Mouse (Mus musculus) megakaryocyte, embryonic 14.5 days (primary cell): ENCODE measurements around the gene Esr1. TPM values are rescaled to one million over a fixed set of nuclear protein-coding genes. Genes with fewer than 3 reads are reported as not detected.

Experiments
- H3K27me3 ChIP-seq: replicated peaks from 2 replicates; pipeline ENCODE3; 2012; ENCODE audit warnings: inconsistent platforms
- H3K36me3 ChIP-seq: replicated peaks from 2 replicates; pipeline ENCODE3; 2012; ENCODE audit warnings: low read length, inconsistent platforms, mixed read lengths
- H3K4me1 ChIP-seq: 2 replicates; pipeline ENCODE4 v1.6.1; 2012; ENCODE audit warnings: inconsistent platforms
- H3K4me3 ChIP-seq: replicated peaks from 2 replicates; pipeline ENCODE3; 2012; ENCODE audit warnings: moderate library complexity, mild to moderate bottlenecking, inconsistent platforms
- H3K9me3 ChIP-seq: 2 replicates; pipeline ENCODE4 v1.6.1; 2012; ENCODE audit warnings: inconsistent platforms
- FLI1 ChIP-seq: IDR thresholded peaks from 2 replicates; pipeline ENCODE4 v1.6.1; 2012; ENCODE audit warnings: low read length, inconsistent platforms, mixed read lengths
- GATA1 ChIP-seq: IDR thresholded peaks from 3 replicates; pipeline ENCODE4 v1.6.1; 2012; ENCODE audit warnings: mixed read lengths, low read length, inconsistent platforms, borderline replicate concordance
- polyA plus RNA-seq: library from polyadenylated mRNA; stranded (reverse); fragments of >175 nt; gene quantifications from 2 replicates; pipeline ENCODE4 v1.2.3, GENCODE M21; 2012; ENCODE audit warnings: low replicate concordance; ENCODE audit not compliant: insufficient read depth

The Esr1 gene
- polyA plus RNA-seq, 1 experiment: 0.18 TPM

GRCm38 (mm10) chr10:5008795-5009366, 397.5 kb downstream of the Esr1 start:
- Histone ChIP-seq H3K4me1 (no peaks in the 10 kb centered on the region), H3K36me3 (no peaks in the 10 kb centered on the region), H3K9me3 (no peaks in the 10 kb centered on the region), H3K27me3 (peaks cover 1% of the 10 kb centered on the region), H3K4me3 (no peak overlapping the region)
- TF ChIP-seq GATA1 (no peak), FLI1 (no peak)

GRCm38 (mm10) chr10:5012004-5012403, 400.6 kb downstream of the Esr1 start:
- H3K4me1 ChIP-seq: no peaks in the 10 kb centered on the region
- peaks cover 1% of the 10 kb centered on the region for H3K27me3 ChIP-seq
- H3K4me3 ChIP-seq: no peak overlapping the region
- H3K9me3 ChIP-seq: peaks cover 4% of the 10 kb centered on the region
- no peak for TF ChIP-seq FLI1
- no peaks in the 10 kb centered on the region for H3K36me3 ChIP-seq

DNA sequence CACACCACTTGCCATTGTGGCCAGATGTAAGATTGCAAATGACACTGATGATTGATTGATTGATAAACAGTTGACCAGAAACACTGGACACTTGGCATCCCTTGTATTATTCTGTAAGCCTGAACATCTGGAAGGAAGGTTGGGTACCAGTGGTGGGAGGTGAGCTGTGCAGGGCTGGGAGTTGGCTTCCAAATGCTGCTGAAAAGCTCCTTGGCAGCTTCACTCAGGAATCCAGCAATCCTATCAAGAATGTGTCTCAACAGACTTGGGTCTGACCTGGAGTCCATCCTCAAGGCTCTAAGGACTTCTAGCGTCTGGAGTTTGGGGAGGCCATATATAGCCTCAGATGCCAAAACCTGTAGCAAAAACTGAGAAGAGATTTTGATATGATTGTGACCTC, 403.6 kb downstream of the Esr1 start:
- Histone ChIP-seq H3K4me1 (no peaks in the 10 kb centered on the region), H3K4me3 (no peak overlapping the region), H3K36me3 (no peaks in the 10 kb centered on the region), H3K9me3 (peaks cover 4% of the 10 kb centered on the region), H3K27me3 (no peaks in the 10 kb centered on the region)
- no peak for TF ChIP-seq GATA1
- TF ChIP-seq FLI1: no peak

GRCm38 (mm10) chr10:5017148-5017547, 405.8 kb downstream of the Esr1 start:
- Histone ChIP-seq H3K36me3 (peaks cover 18% of the 10 kb centered on the region), H3K4me1 (no peaks in the 10 kb centered on the region), H3K4me3 (no peak overlapping the region), H3K27me3 (no peaks in the 10 kb centered on the region), H3K9me3 (peaks cover 4% of the 10 kb centered on the region)
- TF ChIP-seq GATA1 (no peak), FLI1 (no peak)

DNA sequence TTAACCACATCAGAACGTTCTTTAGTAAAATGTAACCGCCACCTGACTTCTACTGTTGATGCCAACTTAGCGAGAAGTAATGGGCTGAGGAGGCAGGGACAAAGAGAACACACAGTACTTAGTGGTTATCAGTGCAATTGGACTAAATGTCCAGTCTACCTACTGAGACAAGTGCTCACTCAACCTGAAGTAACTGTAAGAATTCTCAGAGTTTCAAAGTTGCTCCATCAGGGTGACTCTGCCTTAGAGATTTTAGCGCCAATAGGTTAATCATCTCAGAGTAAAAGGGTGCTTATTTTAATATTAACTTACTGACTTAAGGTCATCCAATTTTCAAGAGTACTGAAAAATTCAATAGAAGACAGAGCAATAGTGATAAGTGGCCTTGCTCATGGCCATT, 414.5 kb downstream of the Esr1 start:
- no peak overlapping the region for H3K4me3 ChIP-seq
- TF ChIP-seq FLI1 (no peak), GATA1 (no peak)
- H3K27me3 ChIP-seq: no peaks in the 10 kb centered on the region
- peaks cover 24% of the 10 kb centered on the region for H3K4me1 ChIP-seq
- peaks cover 95% of the 10 kb centered on the region for H3K36me3 ChIP-seq
- no peaks in the 10 kb centered on the region for H3K9me3 ChIP-seq

DNA sequence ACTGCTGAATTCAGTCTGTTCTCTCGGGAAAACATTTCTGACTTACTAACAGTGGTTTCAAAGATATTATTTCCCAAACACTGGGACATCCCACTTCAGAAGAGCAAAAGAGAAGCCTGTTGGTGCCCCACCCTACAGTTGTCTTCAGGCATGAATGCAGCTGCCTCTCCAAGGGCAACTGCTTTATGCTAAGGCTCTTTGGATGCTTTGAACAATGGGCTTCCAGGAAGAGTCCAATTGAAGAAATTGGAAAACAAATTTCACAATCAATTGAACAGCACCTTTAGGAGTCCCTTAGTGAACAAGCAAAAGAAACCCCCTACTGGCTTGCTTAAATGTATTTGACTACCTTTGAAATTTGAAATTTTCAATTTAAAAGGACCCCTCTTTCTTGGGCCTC, 415.8 kb downstream of the Esr1 start:
- no peaks in the 10 kb centered on the region for H3K27me3 ChIP-seq
- peaks cover 95% of the 10 kb centered on the region for H3K36me3 ChIP-seq
- H3K9me3 ChIP-seq: no peaks in the 10 kb centered on the region
- H3K4me1 ChIP-seq: peaks cover 24% of the 10 kb centered on the region
- TF ChIP-seq GATA1 (no peak), FLI1 (no peak)
- no peak overlapping the region for H3K4me3 ChIP-seq

DNA sequence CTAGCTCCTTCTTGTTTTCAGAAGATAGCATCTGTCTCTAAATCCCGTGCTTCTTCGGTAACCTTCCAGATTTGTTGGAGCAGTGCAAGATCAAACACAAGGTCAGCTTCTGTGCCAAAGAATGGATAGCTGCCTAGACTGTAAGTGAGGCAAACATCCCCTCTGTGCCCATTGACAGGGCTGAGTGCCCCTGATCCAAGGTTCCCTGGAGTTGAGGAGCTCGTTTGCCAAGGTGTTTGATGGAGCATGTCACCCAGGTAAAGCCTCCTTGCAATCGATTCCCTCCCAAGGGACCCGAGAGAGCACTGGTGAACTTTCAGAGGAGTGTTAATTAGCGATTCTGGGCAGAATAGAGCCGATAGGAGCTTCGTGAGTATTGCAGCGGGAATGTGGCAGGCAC, 416.9 kb downstream of the Esr1 start:
- peaks cover 95% of the 10 kb centered on the region for H3K36me3 ChIP-seq
- TF ChIP-seq FLI1: no peak
- H3K4me3 ChIP-seq: no peak overlapping the region
- H3K27me3 ChIP-seq: no peaks in the 10 kb centered on the region
- H3K4me1 ChIP-seq: peaks cover 24% of the 10 kb centered on the region
- no peaks in the 10 kb centered on the region for H3K9me3 ChIP-seq

DNA sequence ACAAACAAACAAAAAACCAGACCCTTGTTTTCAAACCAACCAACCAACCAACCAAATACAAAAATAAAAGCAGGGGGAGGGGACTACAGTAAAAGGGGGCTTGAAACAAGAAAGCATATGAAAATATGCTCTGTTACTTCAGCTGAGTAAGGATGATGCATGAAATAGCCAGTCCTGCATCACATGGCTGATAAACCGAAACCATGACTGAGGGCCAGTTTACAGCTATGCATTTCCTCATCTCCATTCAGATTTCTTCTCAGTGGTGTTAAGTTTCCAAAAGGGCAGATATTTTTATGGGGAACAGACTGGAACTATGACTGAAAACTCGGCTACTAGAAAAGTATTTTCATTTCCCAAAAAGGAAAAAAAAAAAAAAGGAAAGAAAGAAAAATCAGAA, 417.8 kb downstream of the Esr1 start:
- no peak for TF ChIP-seq FLI1
- no peak for TF ChIP-seq GATA1
- Histone ChIP-seq H3K4me1 (peaks cover 24% of the 10 kb centered on the region), H3K36me3 (peaks cover 96% of the 10 kb centered on the region), H3K4me3 (no peak overlapping the region), H3K27me3 (no peaks in the 10 kb centered on the region), H3K9me3 (no peaks in the 10 kb centered on the region)

GRCm38 (mm10) chr10:5029883-5030282, 418.5 kb downstream of the Esr1 start:
- Histone ChIP-seq H3K36me3 (peaks cover 95% of the 10 kb centered on the region), H3K4me1 (peaks cover 24% of the 10 kb centered on the region), H3K9me3 (no peaks in the 10 kb centered on the region), H3K27me3 (no peaks in the 10 kb centered on the region), H3K4me3 (no peak overlapping the region)
- no peak for TF ChIP-seq FLI1
- TF ChIP-seq GATA1: no peak

DNA sequence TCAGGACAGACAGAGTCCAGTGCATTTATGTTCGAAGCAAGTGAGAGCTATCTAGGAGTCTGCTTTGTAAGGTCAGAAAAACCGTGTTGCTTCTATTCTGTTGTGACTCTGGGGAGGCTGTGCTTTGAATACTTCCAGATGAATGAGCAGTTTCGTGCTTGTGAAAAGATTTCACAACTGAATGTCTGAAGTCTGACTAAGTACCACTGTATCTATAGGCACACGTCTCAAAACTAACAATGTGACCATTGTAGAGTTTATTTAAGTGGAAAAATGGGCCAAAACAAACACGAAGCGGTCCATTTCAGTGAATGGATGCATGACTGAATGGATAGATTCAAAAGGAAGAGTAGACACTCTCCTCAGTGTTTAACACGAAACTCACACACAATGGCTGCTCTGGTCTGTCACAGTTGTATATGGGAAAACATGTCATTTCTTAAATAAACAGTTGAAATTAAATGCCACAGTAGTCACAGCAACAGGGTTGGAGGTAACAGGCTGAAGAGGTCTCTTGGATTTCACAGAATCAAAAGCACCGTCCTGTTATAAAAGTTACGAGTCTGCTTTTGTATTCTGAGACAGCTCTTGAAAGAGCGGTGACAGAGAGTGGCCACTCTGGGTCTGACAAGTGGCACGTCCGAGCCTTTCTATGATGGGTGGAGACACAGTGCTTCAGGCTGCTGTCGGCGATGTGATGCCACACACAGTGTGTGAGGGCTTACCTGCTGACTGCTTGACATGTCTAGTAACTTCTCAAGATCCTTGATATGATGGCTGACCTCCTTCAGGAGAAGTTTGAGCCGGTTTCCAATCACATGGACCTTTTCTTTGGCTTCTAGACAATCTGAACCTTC, 421.0 kb downstream of the Esr1 start:
- Histone ChIP-seq H3K36me3 (peaks cover 97% of the 10 kb centered on the region), H3K27me3 (no peaks in the 10 kb centered on the region), H3K9me3 (no peaks in the 10 kb centered on the region), H3K4me3 (no peak overlapping the region), H3K4me1 (peaks cover 17% of the 10 kb centered on the region)
- TF ChIP-seq FLI1 (no peak), GATA1 (no peak)
